Mouse (Mus musculus): Measurements from ENCODE around the gene Cdh23.

GRCm38 (mm10) chr10:60668591-60668990 lies 27.7 kb downstream of the Cdh23 start:
- TF ChIP-seq MYOG (IDR thresholded peaks at IDR 0.05; ENCODE audit: control insufficient read depth, extremely low read depth, insufficient read length) (no peak), CTCF (IDR thresholded peaks at IDR 0.05; ENCODE audit: control insufficient read depth, insufficient read depth, insufficient read length) (no peak), USF1 (IDR thresholded peaks at IDR 0.05; ENCODE audit: low read depth) (no peak), MYOD1 (IDR thresholded peaks at IDR 0.05; ENCODE audit: control insufficient read depth, insufficient read length, low read depth) (no peak)

Measured in C2C12 (cell line).